Mouse (Mus musculus) cortical plate, adult 2 months (tissue): ENCODE data around the gene Terf2. TPM values are rescaled to one million over a fixed set of nuclear protein-coding genes. Genes with fewer than 3 reads are reported as not detected.
"Not testable (repeated sequence)": the region's sequence is repeated elsewhere in the genome, so short reads cannot be mapped to it uniquely, and the experiment has no call there.

Source experiments
- H3K27ac ChIP-seq: fragments of 200-500 bp; 2 replicates; pipeline ENCODE4 v1.5.1; 2012; ENCODE audit warnings: low read length, control low read depth, inconsistent platforms; ENCODE audit not compliant: insufficient read depth
- H3K4me1 ChIP-seq: fragments of 200-500 bp; 2 replicates; pipeline ENCODE4 v1.6.1; 2011; ENCODE audit warnings: low read length; ENCODE audit not compliant: control insufficient read depth, insufficient read depth
- H3K4me3 ChIP-seq: fragments of 200-500 bp; 2 replicates; pipeline ENCODE4 v1.5.1; 2011; ENCODE audit warnings: mild to moderate bottlenecking, low read length, control low read depth; ENCODE audit not compliant: insufficient read depth
- CTCF ChIP-seq: fragments of 200-500 bp; IDR thresholded peaks from 2 replicates; pipeline ENCODE4 v1.5.1; 2011; ENCODE audit warnings: mild to moderate bottlenecking, control low read depth, low read length; ENCODE audit not compliant: insufficient read depth; ENCODE audit errors: extremely low read depth
- POLR2A ChIP-seq: fragments of 200-500 bp; IDR thresholded peaks from 2 replicates; pipeline ENCODE4 v1.6.1; 2011; ENCODE audit warnings: mild to moderate bottlenecking, low read length, control low read depth; ENCODE audit not compliant: insufficient read depth; ENCODE audit errors: extremely low read depth
- polyA plus RNA-seq: library from polyadenylated mRNA; depleted of rRNA; stranded (reverse); fragments of >200 nt; gene quantifications from 2 replicates; pipeline ENCODE4 v1.2.3, GENCODE M21; 2012

Gene Terf2
- polyA plus RNA-seq, 1 experiment = 33.3 TPM

GRCm38 (mm10) chr8:107115008-107115320, 18.6 kb upstream of the Terf2 start:
- Histone ChIP-seq H3K4me1 (peaks cover 5% of the 10 kb centered on the region), H3K4me3 (no peak overlapping the region), H3K27ac (no peak overlapping the region)
- TF ChIP-seq POLR2A (no peak), CTCF (no peak)

GRCm38 (mm10) chr8:107114150-107115007, 18.0 kb upstream of the Terf2 start:
- TF ChIP-seq POLR2A (no peak), CTCF (no peak)
- H3K27ac ChIP-seq = no peak overlapping the region
- H3K4me1 ChIP-seq = peaks cover 5% of the 10 kb centered on the region

GRCm38 (mm10) chr8:107113209-107113608, 16.9 kb upstream of the Terf2 start:
- H3K4me1 ChIP-seq = peaks cover 5% of the 10 kb centered on the region
- no peak overlapping the region for H3K4me3 ChIP-seq
- TF ChIP-seq CTCF (no peak), POLR2A (no peak)
- no peak overlapping the region for H3K27ac ChIP-seq

More at GRCm38 (mm10) chr8:107114150-107115007, 18.0 kb upstream of the Terf2 start:
- no peak overlapping the region for H3K4me3 ChIP-seq

- H3K27ac ChIP-seq = no peak overlapping the region
- TF ChIP-seq POLR2A (no peak), CTCF (no peak)
Measured at GRCm38 (mm10) chr8:107111340-107112105, 15.2 kb upstream of the Terf2 start.

GRCm38 (mm10) chr8:107110629-107111330, 14.4 kb upstream of the Terf2 start:
- Histone ChIP-seq H3K27ac (no peak overlapping the region), H3K4me1 (peaks cover 5% of the 10 kb centered on the region), H3K4me3 (no peak overlapping the region)
- TF ChIP-seq CTCF (no peak), POLR2A (no peak)

More at GRCm38 (mm10) chr8:107111340-107112105, 15.2 kb upstream of the Terf2 start:
- Histone ChIP-seq H3K4me1 (peaks cover 5% of the 10 kb centered on the region), H3K4me3 (no peak overlapping the region)

GRCm38 (mm10) chr8:107109816-107110435, 13.6 kb upstream of the Terf2 start:
- Histone ChIP-seq H3K4me3 (no peak overlapping the region), H3K4me1 (peaks cover 4% of the 10 kb centered on the region), H3K27ac (no peak overlapping the region)
- TF ChIP-seq CTCF (no peak), POLR2A (no peak)

- Histone ChIP-seq H3K27ac (no peak overlapping the region), H3K4me3 (no peak overlapping the region), H3K4me1 (peaks cover 3% of the 10 kb centered on the region)
- TF ChIP-seq POLR2A = no peak
- no peak for TF ChIP-seq CTCF
Measured at GRCm38 (mm10) chr8:107108978-107109720, 12.8 kb upstream of the Terf2 start.

- H3K4me3 ChIP-seq, H3K27ac ChIP-seq, H3K4me1 ChIP-seq: not testable (repeated sequence)
Measured at GRCm38 (mm10) chr8:107108089-107108488, 11.7 kb upstream of the Terf2 start.

GRCm38 (mm10) chr8:107104547-107104946, 8.2 kb upstream of the Terf2 start:
- peak; percentile 87 for TF ChIP-seq CTCF
- no peak for TF ChIP-seq POLR2A
- Histone ChIP-seq H3K27ac (no peak overlapping the region), H3K4me1 (no peaks in the 10 kb centered on the region), H3K4me3 (no peak overlapping the region)
